Comparison of ENCODE assay signal across 9 mouse cellular contexts in genomic region chrX:71141390-71141789, GRCm38 (mm10).
"Had no signal": no experiment of that assay in that cellular context is flagged by ENCODE, and none has a peak within 500 bp of the region (broad histone marks: within the 10 kb centered on the region; RNA-seq: fewer than 3 reads in every experiment).

No protein-coding gene starts in this region.

- DNase-seq: kidney, postnatal 25 days; layer of hippocampus, adult 9-11 months; liver; liver, embryonic 13.5 days; lung, embryonic 14.5 days; midbrain, embryonic 14.5 days; right cerebral cortex, postnatal 14 days; spleen, adult 18-20 months; thymus, postnatal 25 days had no signal
